Mouse (Mus musculus) hindbrain, embryonic 13.5 days (tissue): ENCODE measurements at regions not wholly inside any gene's neighbourhood (a gene's known extent, or its start where the extent isn't known, plus 50 kb on each side); places are given as distances from the start of the nearest gene placed in this dataset.
A peak's percentile ranks its signal among the peaks of the same experiment; 100 is the strongest.

ENCODE experiments used
- ATAC-seq: fragments of 200-750 bp; cut with Nextera tagmentation; 2 replicates; pipeline ENCODE4 v1.8.0; 2017; ENCODE audit warnings: moderate TSS enrichment; ENCODE audit not compliant: low FRiP score
- H3K27ac ChIP-seq: fragments of 300-500 bp; sonication (generic); 2 replicates; pipeline ENCODE4 v1.5.1; 2015; ENCODE audit warnings: inconsistent platforms, mild to moderate bottlenecking, moderate library complexity
- H3K27me3 ChIP-seq: fragments of 300-500 bp; sonication (generic); 2 replicates; pipeline ENCODE4 v1.6.1; 2015; ENCODE audit warnings: mild to moderate bottlenecking, inconsistent platforms
- H3K36me3 ChIP-seq: fragments of 300-500 bp; sonication (generic); 2 replicates; pipeline ENCODE4 v1.6.1; 2015; ENCODE audit warnings: mild to moderate bottlenecking, inconsistent platforms
- H3K4me1 ChIP-seq: fragments of 300-500 bp; sonication (generic); replicated peaks from 2 replicates; pipeline ENCODE4 v1.6.1; 2015; ENCODE audit warnings: inconsistent platforms
- H3K4me2 ChIP-seq: fragments of 300-500 bp; sonication (generic); 2 replicates; pipeline ENCODE4 v1.6.1; 2015; ENCODE audit warnings: inconsistent platforms, mild to moderate bottlenecking, moderate library complexity
- H3K4me3 ChIP-seq: fragments of 300-500 bp; sonication (generic); 2 replicates; pipeline ENCODE4 v1.5.1; 2015; ENCODE audit warnings: mild to moderate bottlenecking, inconsistent platforms
- H3K9ac ChIP-seq: fragments of 300-500 bp; sonication (generic); 2 replicates; pipeline ENCODE4 v1.6.1; 2015; ENCODE audit warnings: mild to moderate bottlenecking, inconsistent platforms
- H3K9me3 ChIP-seq: fragments of 300-500 bp; sonication (generic); 2 replicates; pipeline ENCODE4 v1.6.1; 2016; ENCODE audit warnings: inconsistent platforms
- WGBS: fragments of 180-500 bp; shearing (Covaris S2); methylation state at CpG from one replicate; pipeline ENCODE4 v1.1.7; 2015; 5-methylcytosine and 5-hydroxymethylcytosine counted together

- H3K27me3 ChIP-seq: no peaks in the 10 kb centered on the region
- no peak overlapping the region for H3K4me3 ChIP-seq
- no peak overlapping the region for H3K27ac ChIP-seq
- no peaks in the 10 kb centered on the region for H3K36me3 ChIP-seq
- H3K4me2 ChIP-seq: no peak overlapping the region
- ATAC-seq: no peak
- no peaks in the 10 kb centered on the region for H3K4me1 ChIP-seq
- H3K9ac ChIP-seq: no peak overlapping the region
- no peaks in the 10 kb centered on the region for H3K9me3 ChIP-seq
These were observed 52.0 kb upstream of the C030005K15Rik start for GRCm38 (mm10) chr10:97778531-97778930.

- Histone ChIP-seq H3K27ac (no peak overlapping the region), H3K4me3 (no peak overlapping the region), H3K4me2 (no peak overlapping the region), H3K9ac (no peak overlapping the region), H3K27me3 (no peaks in the 10 kb centered on the region), H3K36me3 (no peaks in the 10 kb centered on the region), H3K4me1 (no peaks in the 10 kb centered on the region), H3K9me3 (no peaks in the 10 kb centered on the region)
- ATAC-seq: no peak
- WGBS: 49% methylated on average over 4 of the region's 4 CpGs
These were observed 52.8 kb upstream of the C030005K15Rik start for GRCm38 (mm10) chr10:97779335-97779734.

GRCm38 (mm10) chr10:97793804-97794203 lies 67.2 kb upstream of the C030005K15Rik start:
- Histone ChIP-seq H3K36me3 (no peaks in the 10 kb centered on the region), H3K27me3 (no peaks in the 10 kb centered on the region), H3K27ac (no peak overlapping the region), H3K4me1 (no peaks in the 10 kb centered on the region), H3K9ac (no peak overlapping the region), H3K4me2 (no peak overlapping the region), H3K9me3 (no peaks in the 10 kb centered on the region), H3K4me3 (no peak overlapping the region)
- 72% methylated on average over 2 of the region's 2 CpGs for WGBS
- ATAC-seq: no peak

- ATAC-seq: peak; percentile 66; the same call in 1 of the 2 replicates
- Histone ChIP-seq H3K4me2 (no peak overlapping the region), H3K9me3 (no peaks in the 10 kb centered on the region), H3K27ac (no peak overlapping the region), H3K4me1 (no peaks in the 10 kb centered on the region), H3K36me3 (no peaks in the 10 kb centered on the region), H3K4me3 (no peak overlapping the region), H3K9ac (no peak overlapping the region), H3K27me3 (no peaks in the 10 kb centered on the region)
- 44% methylated on average over 9 of the region's 9 CpGs for WGBS
These were observed 75.1 kb upstream of the C030005K15Rik start for GRCm38 (mm10) chr10:97801448-97802265.

GRCm38 (mm10) chr10:97807947-97808346 lies 81.4 kb upstream of the C030005K15Rik start:
- 70% methylated on average over 2 of the region's 2 CpGs for WGBS
- Histone ChIP-seq H3K27ac (no peak overlapping the region), H3K27me3 (no peaks in the 10 kb centered on the region), H3K9ac (no peak overlapping the region), H3K4me2 (no peak overlapping the region), H3K9me3 (no peaks in the 10 kb centered on the region), H3K4me1 (no peaks in the 10 kb centered on the region), H3K36me3 (no peaks in the 10 kb centered on the region), H3K4me3 (no peak overlapping the region)
- ATAC-seq: no peak

- H3K27ac ChIP-seq: no peak overlapping the region
- no peak overlapping the region for H3K4me2 ChIP-seq
- H3K27me3 ChIP-seq: no peaks in the 10 kb centered on the region
- ATAC-seq: no peak
- H3K36me3 ChIP-seq: no peaks in the 10 kb centered on the region
- no peaks in the 10 kb centered on the region for H3K4me1 ChIP-seq
- H3K4me3 ChIP-seq: no peak overlapping the region
- H3K9me3 ChIP-seq: no peaks in the 10 kb centered on the region
- WGBS: 92% methylated on average over 3 of the region's 3 CpGs
- H3K9ac ChIP-seq: no peak overlapping the region
These were observed 116.0 kb upstream of the C030005K15Rik start for GRCm38 (mm10) chr10:97842574-97842973.

GRCm38 (mm10) chr10:97851487-97851886 lies 124.9 kb upstream of the C030005K15Rik start:
- 85% methylated on average over 2 of the region's 2 CpGs for WGBS
- no peaks in the 10 kb centered on the region for H3K4me1 ChIP-seq
- no peak overlapping the region for H3K4me3 ChIP-seq
- ATAC-seq: no peak
- no peaks in the 10 kb centered on the region for H3K27me3 ChIP-seq
- no peak overlapping the region for H3K9ac ChIP-seq
- no peak overlapping the region for H3K27ac ChIP-seq
- no peak overlapping the region for H3K4me2 ChIP-seq
- no peaks in the 10 kb centered on the region for H3K36me3 ChIP-seq
- H3K9me3 ChIP-seq: no peaks in the 10 kb centered on the region

GRCm38 (mm10) chr10:97877088-97877487 lies 150.5 kb upstream of the C030005K15Rik start:
- no peaks in the 10 kb centered on the region for H3K27me3 ChIP-seq
- ATAC-seq: no peak
- WGBS: 47% methylated on average over 3 of the region's 3 CpGs
- no peaks in the 10 kb centered on the region for H3K4me1 ChIP-seq
- H3K4me2 ChIP-seq: no peak overlapping the region
- H3K4me3 ChIP-seq: no peak overlapping the region
- H3K9ac ChIP-seq: no peak overlapping the region
- no peak overlapping the region for H3K27ac ChIP-seq
- H3K36me3 ChIP-seq: no peaks in the 10 kb centered on the region
- H3K9me3 ChIP-seq: no peaks in the 10 kb centered on the region

GRCm38 (mm10) chr10:97886049-97886448 lies 159.5 kb upstream of the C030005K15Rik start:
- Histone ChIP-seq H3K27ac (no peak overlapping the region), H3K36me3 (no peaks in the 10 kb centered on the region), H3K4me2 (no peak overlapping the region), H3K9me3 (no peaks in the 10 kb centered on the region), H3K9ac (no peak overlapping the region), H3K4me3 (no peak overlapping the region), H3K27me3 (no peaks in the 10 kb centered on the region), H3K4me1 (no peaks in the 10 kb centered on the region)
- no peak for ATAC-seq
- 91% methylated on average over 1 of the region's 1 CpGs for WGBS

GRCm38 (mm10) chr10:97905793-97906192 lies 179.2 kb upstream of the C030005K15Rik start:
- no peaks in the 10 kb centered on the region for H3K9me3 ChIP-seq
- H3K36me3 ChIP-seq: no peaks in the 10 kb centered on the region
- WGBS: 75% methylated on average over 4 of the region's 4 CpGs
- H3K27ac ChIP-seq: no peak overlapping the region
- no peak overlapping the region for H3K4me2 ChIP-seq
- H3K4me3 ChIP-seq: no peak overlapping the region
- no peaks in the 10 kb centered on the region for H3K27me3 ChIP-seq
- ATAC-seq: no peak
- no peaks in the 10 kb centered on the region for H3K4me1 ChIP-seq
- H3K9ac ChIP-seq: no peak overlapping the region

- H3K27me3 ChIP-seq: no peaks in the 10 kb centered on the region
- 0 out of 2 replicates have a peak, but pooled peaks cover 4% of the 10 kb centered on the region for H3K9me3 ChIP-seq
- H3K4me3 ChIP-seq: no peak overlapping the region
- no peak overlapping the region for H3K4me2 ChIP-seq
- no peaks in the 10 kb centered on the region for H3K4me1 ChIP-seq
- no peak overlapping the region for H3K27ac ChIP-seq
- no peak overlapping the region for H3K9ac ChIP-seq
- 51% methylated on average over 4 of the region's 4 CpGs for WGBS
- H3K36me3 ChIP-seq: no peaks in the 10 kb centered on the region
- peak; percentile 28 for ATAC-seq
These were observed 199.0 kb upstream of the C030005K15Rik start for GRCm38 (mm10) chr10:97925568-97925967.

GRCm38 (mm10) chr10:97940345-97940744 lies 213.8 kb upstream of the C030005K15Rik start:
- WGBS: 89% methylated on average over 2 of the region's 2 CpGs
- no peaks in the 10 kb centered on the region for H3K36me3 ChIP-seq
- H3K9ac ChIP-seq: no peak overlapping the region
- no peak overlapping the region for H3K4me2 ChIP-seq
- no peak overlapping the region for H3K27ac ChIP-seq
- H3K9me3 ChIP-seq: no peaks in the 10 kb centered on the region
- no peaks in the 10 kb centered on the region for H3K27me3 ChIP-seq
- ATAC-seq: no peak
- no peaks in the 10 kb centered on the region for H3K4me1 ChIP-seq
- no peak overlapping the region for H3K4me3 ChIP-seq

GRCm38 (mm10) chr10:97965881-97966280 lies 239.3 kb upstream of the C030005K15Rik start:
- Histone ChIP-seq H3K27me3 (no peaks in the 10 kb centered on the region), H3K4me1 (no peaks in the 10 kb centered on the region), H3K27ac (no peak overlapping the region), H3K9ac (no peak overlapping the region), H3K9me3 (no peaks in the 10 kb centered on the region), H3K36me3 (no peaks in the 10 kb centered on the region), H3K4me3 (no peak overlapping the region), H3K4me2 (no peak overlapping the region)
- 95% methylated on average over 1 of the region's 1 CpGs for WGBS
- no peak for ATAC-seq
